In the genomic region with DNA sequence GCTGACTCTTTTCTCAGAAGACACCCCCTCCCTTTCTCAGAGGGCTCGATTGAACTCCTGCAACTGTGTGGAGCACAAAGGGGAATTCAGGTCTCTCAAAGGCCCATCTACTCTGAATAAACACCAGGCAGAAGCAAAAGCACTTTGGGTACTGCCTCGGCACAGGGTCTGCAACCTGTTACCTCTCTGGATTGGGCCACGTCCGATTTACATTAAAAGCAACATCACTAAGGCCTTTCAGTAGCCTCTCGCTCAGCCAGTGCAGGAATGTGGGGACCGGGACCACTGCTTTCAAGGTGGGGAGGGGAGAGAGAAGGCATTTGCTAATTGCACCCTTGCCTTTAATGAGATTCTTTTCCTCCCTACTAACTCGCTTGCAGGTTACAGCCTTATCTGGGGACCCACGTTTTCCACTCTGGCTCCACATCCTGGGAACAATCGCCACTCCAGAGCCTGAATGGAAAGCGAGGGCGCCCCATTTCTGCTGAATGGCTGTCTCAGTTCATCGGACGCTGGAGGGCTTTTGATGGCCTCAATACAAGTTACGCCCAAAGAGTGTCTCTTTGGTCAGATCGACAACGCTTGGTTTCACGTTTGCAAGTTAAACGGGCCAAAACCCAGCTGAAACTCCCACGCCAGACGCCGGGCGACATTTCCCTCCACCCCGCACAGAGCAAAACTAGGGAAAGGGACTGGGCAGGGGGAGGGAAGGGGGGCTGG, we compare ENCODE assay signal across 12 mouse cellular contexts. TPM values are rescaled to one million over a fixed set of nuclear protein-coding genes. Genes with fewer than 3 reads are reported as not detected.
DNase-seq lines count a peak whose midpoint lies in the region; ATAC-seq and TF ChIP-seq lines count a peak whose summit lies in the region.
"Had no signal": no experiment of that assay in that cellular context is flagged by ENCODE, and none has a peak within 500 bp of the region (broad histone marks: within the 10 kb centered on the region; RNA-seq: fewer than 3 reads in every experiment).

No protein-coding gene starts in this region.

- TF ChIP-seq CTCF in midbrain, postnatal 0 days (IDR thresholded peaks at IDR 0.05), result no peak

- peaks cover 100% of the 10 kb centered on the region for H3K27me3 ChIP-seq in midbrain, embryonic 10.5 days (ENCODE audit: low read depth, poor library complexity, severe bottlenecking)
- H3K27me3 ChIP-seq in midbrain, postnatal 0 days (ENCODE audit: insufficient read depth, low read length), result peaks cover 96% of the 10 kb centered on the region
- peaks cover 92% of the 10 kb centered on the region for H3K27me3 ChIP-seq in hindbrain, embryonic 11.5 days (ENCODE audit: control insufficient read depth, insufficient read depth, low read length)
- peaks cover 86% of the 10 kb centered on the region for H3K27me3 ChIP-seq in neural tube, embryonic 11.5 days (ENCODE audit: control insufficient read depth, insufficient read depth, low read length)

- no peak overlapping the region for H3K27ac ChIP-seq in midbrain, embryonic 10.5 days (replicated peaks)
- H3K27ac ChIP-seq in midbrain, postnatal 0 days (ENCODE audit: low read depth, low read length), result no peak overlapping the region
- 0 out of 2 replicates have a peak overlapping the region, but pooled peaks have one; percentile 10 for H3K27ac ChIP-seq in hindbrain, embryonic 11.5 days (ENCODE audit: low read depth, low read length)
- H3K27ac ChIP-seq in neural tube, embryonic 11.5 days (ENCODE audit: low read depth, low read length), result peak overlapping the region; percentile 35; the same call in 1 of the 2 replicates

- no peak overlapping the region for H3K4me2 ChIP-seq in midbrain, postnatal 0 days (ENCODE audit: low read depth, low read length, poor library complexity, severe bottlenecking)
- H3K4me2 ChIP-seq in hindbrain, embryonic 11.5 days (replicated peaks; ENCODE audit: low read depth, low read length), result peak overlapping the region; percentile 23
- peak overlapping the region; percentile 33 for H3K4me2 ChIP-seq in neural tube, embryonic 11.5 days (ENCODE audit: low read depth)

- H3K9me3 ChIP-seq in midbrain, embryonic 10.5 days (replicated peaks), result no peaks in the 10 kb centered on the region; the same call in 1 of the 2 replicates
- H3K9me3 ChIP-seq in midbrain, postnatal 0 days (ENCODE audit: low read length), result no peaks in the 10 kb centered on the region
- no peaks in the 10 kb centered on the region for H3K9me3 ChIP-seq in hindbrain, embryonic 11.5 days (ENCODE audit: control insufficient read depth, low read length)
- H3K9me3 ChIP-seq in neural tube, embryonic 11.5 days (ENCODE audit: control insufficient read depth, low read length), result no peaks in the 10 kb centered on the region

- peak overlapping the region; percentile 20 for H3K4me3 ChIP-seq in midbrain, embryonic 10.5 days
- no peak overlapping the region for H3K4me3 ChIP-seq in midbrain, postnatal 0 days (ENCODE audit: low read depth, low read length)
- no peak overlapping the region for H3K4me3 ChIP-seq in hindbrain, embryonic 11.5 days (ENCODE audit: low read depth, low read length)
- H3K4me3 ChIP-seq in neural tube, embryonic 11.5 days (ENCODE audit: low read depth, low read length), result no peak overlapping the region

- peaks cover 62% of the 10 kb centered on the region for H3K4me1 ChIP-seq in midbrain, embryonic 10.5 days
- no peaks in the 10 kb centered on the region for H3K4me1 ChIP-seq in midbrain, postnatal 0 days (ENCODE audit: insufficient read depth, low read length)
- peaks cover 11% of the 10 kb centered on the region for H3K4me1 ChIP-seq in hindbrain, embryonic 11.5 days (replicated peaks; ENCODE audit: control insufficient read depth, insufficient read depth, low read length)
- H3K4me1 ChIP-seq in neural tube, embryonic 11.5 days (ENCODE audit: control insufficient read depth, insufficient read depth, low read length), result peaks cover 27% of the 10 kb centered on the region

- ATAC-seq in midbrain, postnatal 0 days (ENCODE audit: low FRiP score), result no peak
- peak; percentile 47; the same call in 1 of the 2 replicates for ATAC-seq in hindbrain, embryonic 11.5 days (ENCODE audit: low FRiP score)
- peak; percentile 24 for ATAC-seq in neural tube, embryonic 11.5 days (ENCODE audit: insufficient read depth, low FRiP score, low TSS enrichment)

- under 1% methylated on average over 23 of the region's 23 CpGs for whole genome bisulfite sequencing in midbrain, embryonic 10.5 days
- WGBS in midbrain, postnatal 0 days, result 1% methylated on average over 23 of the region's 23 CpGs
- 0% methylated on average over 23 of the region's 23 CpGs for WGBS in hindbrain, embryonic 11.5 days
- WGBS in neural tube, embryonic 11.5 days, result under 1% methylated on average over 23 of the region's 23 CpGs

- DNase-seq in midbrain, embryonic 10.5 days (ENCODE audit: low spot score), result peak; percentile 56
- no peak for DNase-seq in midbrain, postnatal 0 days (ENCODE audit: low spot score)
- peak; percentile 61 for DNase-seq in embryo, embryonic 11 days
- DNase-seq in hindbrain, embryonic 11.5 days (ENCODE audit: low spot score), result peak; percentile 64
- peak; percentile 59 for DNase-seq in neural tube, embryonic 11.5 days (ENCODE audit: low spot score)
- no peak for DNase-seq in thymus, postnatal 0 days (ENCODE audit: low spot score)
- DNase-seq in spleen, postnatal 36 days (ENCODE audit: low spot score in 2 of 2), result no peak
- no peak for DNase-seq in layer of hippocampus, adult 9-11 months
- DNase-seq: kidney, adult 2 months; lung, postnatal 14 days had no signal

- H3K36me3 ChIP-seq in midbrain, embryonic 10.5 days, result no peaks in the 10 kb centered on the region
- no peaks in the 10 kb centered on the region for H3K36me3 ChIP-seq in midbrain, postnatal 0 days (ENCODE audit: insufficient read depth, low read length)
- H3K36me3 ChIP-seq in hindbrain, embryonic 11.5 days (ENCODE audit: control insufficient read depth, insufficient read depth, low read length), result no peaks in the 10 kb centered on the region
- H3K36me3 ChIP-seq in neural tube, embryonic 11.5 days (ENCODE audit: control insufficient read depth, insufficient read depth, low read length), result no peaks in the 10 kb centered on the region

- no peak overlapping the region for H3K9ac ChIP-seq in midbrain, postnatal 0 days (replicated peaks; ENCODE audit: low read length, poor library complexity, severe bottlenecking)
- no peak overlapping the region for H3K9ac ChIP-seq in hindbrain, embryonic 11.5 days (ENCODE audit: low read depth, low read length)
- H3K9ac ChIP-seq in neural tube, embryonic 11.5 days (ENCODE audit: low read length), result no peak overlapping the region

RNA-seq across cellular contexts. Expression of gene Gsx2, which starts 4.6 kb away (rescaled TPM):
- polyA plus RNA-seq in midbrain, embryonic 10.5 days (2016; fragmentation: Nextera tagmentation; extraction: Ambion mirVana), result 2.5 and 3.4 TPM in 2 replicates
- total RNA-seq in midbrain, postnatal 0 days (2014; rRNA removed), result not detected in 2 replicates
- polyA plus RNA-seq in midbrain, postnatal 0 days (2015; fragmentation: Nextera tagmentation; extraction: Ambion mirVana), result 0.10 and 0.12 TPM in 2 replicates
- polyA plus RNA-seq in hindbrain, embryonic 11.5 days (2014; fragmentation: Nextera tagmentation; extraction: Ambion mirVana), result 5.5 and 6.0 TPM in 2 replicates
- 6.3 and 6.6 TPM in 2 replicates for polyA plus RNA-seq in neural tube, embryonic 11.5 days (2014; fragmentation: Nextera tagmentation; extraction: Ambion mirVana)
- polyA plus RNA-seq in thymus, postnatal 0 days (2015; fragmentation: Nextera tagmentation; extraction: Ambion mirVana), result not detected in 2 replicates
- total RNA-seq: gastrocnemius, adult 18-20 months had no signal
- polyA plus RNA-seq: kidney, adult 2 months; stomach, embryonic 14.5 days had no signal

RNA-seq across cellular contexts. Expression of gene Chic2, which starts 26.2 kb away (rescaled TPM):
- polyA plus RNA-seq in midbrain, embryonic 10.5 days (2016; fragmentation: Nextera tagmentation; extraction: Ambion mirVana), result 26.8 and 28.5 TPM in 2 replicates
- 9.6 and 26.7 TPM in 2 replicates for total RNA-seq in midbrain, postnatal 0 days (2014; rRNA removed)
- polyA plus RNA-seq in midbrain, postnatal 0 days (2015; fragmentation: Nextera tagmentation; extraction: Ambion mirVana), result 23.9 and 31.4 TPM in 2 replicates
- 50.9 and 52.3 TPM in 2 replicates for polyA plus RNA-seq in hindbrain, embryonic 11.5 days (2014; fragmentation: Nextera tagmentation; extraction: Ambion mirVana)
- polyA plus RNA-seq in neural tube, embryonic 11.5 days (2014; fragmentation: Nextera tagmentation; extraction: Ambion mirVana), result 46.8 and 51.3 TPM in 2 replicates
- 62.4 and 65.0 TPM in 2 replicates for polyA plus RNA-seq in thymus, postnatal 0 days (2015; fragmentation: Nextera tagmentation; extraction: Ambion mirVana)

Comparison
In these comparisons a context has a peak if more than half of its experiments do, and no peak if none do; other contexts are left out.
1. DNase-seq: peak in midbrain, embryonic 10.5 days (single experiment), embryo, embryonic 11 days (single experiment), hindbrain, embryonic 11.5 days (single experiment) and neural tube, embryonic 11.5 days (single experiment); none in midbrain, postnatal 0 days (single experiment), thymus, postnatal 0 days (single experiment), spleen, postnatal 36 days (0 of 2) and layer of hippocampus, adult 9-11 months (single experiment).
2. H3K27ac ChIP-seq: peak in hindbrain, embryonic 11.5 days (single experiment) and neural tube, embryonic 11.5 days (single experiment); none in midbrain, embryonic 10.5 days (single experiment) and midbrain, postnatal 0 days (single experiment).